Mouse (Mus musculus) bone marrow macrophage, adult 2 months (primary cell): ENCODE data around the gene Zfp706.

ENCODE experiments used
- CTCF ChIP-seq: IDR thresholded peaks from 2 replicates; pipeline ENCODE4 v1.5.1; 2012; ENCODE audit warnings: low read depth, mild to moderate bottlenecking, low read length, moderate library complexity
- POLR2A ChIP-seq: IDR thresholded peaks from 2 replicates; pipeline ENCODE4 v1.6.1; 2012; ENCODE audit warnings: mild to moderate bottlenecking, low read depth, low read length, borderline replicate concordance

DNA sequence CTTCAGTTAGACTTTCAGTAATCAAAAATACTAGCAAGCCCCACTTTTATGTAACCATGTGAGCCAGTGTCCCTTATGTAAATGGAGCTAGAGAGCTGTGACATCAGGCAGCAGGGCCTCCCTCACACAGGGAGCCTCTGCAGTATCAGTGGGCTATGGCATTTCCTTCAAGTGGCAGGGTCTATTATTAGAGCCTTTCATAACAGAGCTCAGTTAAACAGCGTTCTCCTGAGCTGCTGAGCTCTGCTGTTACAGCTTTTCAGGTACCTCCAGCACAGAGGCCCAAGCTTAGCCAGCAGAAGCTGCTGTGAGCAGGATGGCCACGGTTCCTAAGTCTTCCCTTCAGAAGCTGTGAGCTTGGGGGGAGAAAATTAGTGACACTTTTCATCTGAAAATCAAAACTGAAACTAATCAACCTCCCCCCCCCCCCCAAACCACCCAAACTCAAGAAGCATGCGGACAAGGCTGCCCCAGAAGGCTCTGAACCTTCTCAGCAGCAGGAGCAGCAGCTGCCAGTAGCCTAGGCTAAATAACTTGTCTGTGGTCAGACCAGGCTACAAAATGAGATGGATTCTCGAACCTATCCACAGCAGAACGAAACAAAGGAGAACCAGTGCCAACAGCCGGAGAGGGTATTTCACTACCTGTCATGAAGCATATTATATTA lies 20.2 kb downstream of the Zfp706 start:
- TF ChIP-seq POLR2A (no peak), CTCF (no peak)
